Mouse (Mus musculus): Measurements from ENCODE around the gene Cyb5d2.

Gene Cyb5d2

GRCm38 (mm10) chr11:72814188-72814587 lies 18.2 kb upstream of the Cyb5d2 start:
- Histone ChIP-seq H3K4me3 (replicated peaks; ENCODE audit: low read length) (no peak overlapping the region), H3K27me3 (ENCODE audit: insufficient read depth, low read length) (no peaks in the 10 kb centered on the region), H3K4me1 (replicated peaks; ENCODE audit: low read depth, low read length) (0 out of 2 replicates have a peak, but pooled peaks cover 2% of the 10 kb centered on the region), H3K9me3 (ENCODE audit: low read length) (no peaks in the 10 kb centered on the region), H3K36me3 (ENCODE audit: insufficient read depth, low read length) (peaks cover 7% of the 10 kb centered on the region; the same call in 1 of the 2 replicates)
- TF ChIP-seq POU5F1 (IDR thresholded peaks at IDR 0.05; ENCODE audit: borderline replicate concordance, low read length), result no peak
- no peak for TF ChIP-seq NANOG (IDR thresholded peaks at IDR 0.05; ENCODE audit: borderline replicate concordance, low read length)
- TF ChIP-seq CTCF (conservative IDR thresholded peaks at IDR 0.05; ENCODE audit: low read length), result peak; percentile 54

GRCm38 (mm10) chr11:72813687-72814086 lies 17.7 kb upstream of the Cyb5d2 start:
- Histone ChIP-seq H3K4me3 (replicated peaks; ENCODE audit: low read length) (no peak overlapping the region), H3K36me3 (ENCODE audit: insufficient read depth, low read length) (peaks cover 3% of the 10 kb centered on the region; the same call in 1 of the 2 replicates), H3K27me3 (ENCODE audit: insufficient read depth, low read length) (no peaks in the 10 kb centered on the region), H3K9me3 (ENCODE audit: low read length) (no peaks in the 10 kb centered on the region), H3K4me1 (replicated peaks; ENCODE audit: low read depth, low read length) (no peaks in the 10 kb centered on the region)
- no peak for TF ChIP-seq POU5F1 (IDR thresholded peaks at IDR 0.05; ENCODE audit: borderline replicate concordance, low read length)
- TF ChIP-seq CTCF (conservative IDR thresholded peaks at IDR 0.05; ENCODE audit: low read length), result no peak
- no peak for TF ChIP-seq NANOG (IDR thresholded peaks at IDR 0.05; ENCODE audit: borderline replicate concordance, low read length)

GRCm38 (mm10) chr11:72807992-72808391 lies 12.1 kb upstream of the Cyb5d2 start:
- no peaks in the 10 kb centered on the region for H3K9me3 ChIP-seq (ENCODE audit: low read length)
- no peaks in the 10 kb centered on the region for H3K36me3 ChIP-seq (ENCODE audit: insufficient read depth, low read length)
- TF ChIP-seq NANOG (IDR thresholded peaks at IDR 0.05; ENCODE audit: borderline replicate concordance, low read length), result no peak
- no peak for TF ChIP-seq CTCF (conservative IDR thresholded peaks at IDR 0.05; ENCODE audit: low read length)
- no peak for TF ChIP-seq POU5F1 (IDR thresholded peaks at IDR 0.05; ENCODE audit: borderline replicate concordance, low read length)
- no peak overlapping the region for H3K4me3 ChIP-seq (replicated peaks; ENCODE audit: low read length)
- H3K4me1 ChIP-seq (replicated peaks; ENCODE audit: low read depth, low read length), result peaks cover 11% of the 10 kb centered on the region
- H3K27me3 ChIP-seq (ENCODE audit: insufficient read depth, low read length), result no peaks in the 10 kb centered on the region

- H3K4me1 ChIP-seq (replicated peaks; ENCODE audit: low read depth, low read length), result peaks cover 11% of the 10 kb centered on the region
- no peak for TF ChIP-seq CTCF (conservative IDR thresholded peaks at IDR 0.05; ENCODE audit: low read length)
- TF ChIP-seq NANOG (IDR thresholded peaks at IDR 0.05; ENCODE audit: borderline replicate concordance, low read length), result no peak
- TF ChIP-seq POU5F1 (IDR thresholded peaks at IDR 0.05; ENCODE audit: borderline replicate concordance, low read length), result no peak
- H3K4me3 ChIP-seq (replicated peaks; ENCODE audit: low read length), result no peak overlapping the region
- H3K27me3 ChIP-seq (ENCODE audit: insufficient read depth, low read length), result no peaks in the 10 kb centered on the region
- H3K36me3 ChIP-seq (ENCODE audit: insufficient read depth, low read length), result no peaks in the 10 kb centered on the region
- H3K9me3 ChIP-seq (ENCODE audit: low read length), result no peaks in the 10 kb centered on the region
Measured at GRCm38 (mm10) chr11:72806556-72806955, 10.6 kb upstream of the Cyb5d2 start.

GRCm38 (mm10) chr11:72805232-72805631 lies 9.3 kb upstream of the Cyb5d2 start:
- peaks cover 11% of the 10 kb centered on the region for H3K4me1 ChIP-seq (replicated peaks; ENCODE audit: low read depth, low read length)
- H3K9me3 ChIP-seq (ENCODE audit: low read length), result no peaks in the 10 kb centered on the region
- H3K4me3 ChIP-seq (replicated peaks; ENCODE audit: low read length), result no peak overlapping the region
- no peak for TF ChIP-seq POU5F1 (IDR thresholded peaks at IDR 0.05; ENCODE audit: borderline replicate concordance, low read length)
- no peak for TF ChIP-seq CTCF (conservative IDR thresholded peaks at IDR 0.05; ENCODE audit: low read length)
- no peak for TF ChIP-seq NANOG (IDR thresholded peaks at IDR 0.05; ENCODE audit: borderline replicate concordance, low read length)
- no peaks in the 10 kb centered on the region for H3K27me3 ChIP-seq (ENCODE audit: insufficient read depth, low read length)
- no peaks in the 10 kb centered on the region for H3K36me3 ChIP-seq (ENCODE audit: insufficient read depth, low read length)

GRCm38 (mm10) chr11:72804586-72804985 lies 8.6 kb upstream of the Cyb5d2 start:
- Histone ChIP-seq H3K27me3 (ENCODE audit: insufficient read depth, low read length) (no peaks in the 10 kb centered on the region), H3K4me1 (replicated peaks; ENCODE audit: low read depth, low read length) (peaks cover 11% of the 10 kb centered on the region), H3K4me3 (replicated peaks; ENCODE audit: low read length) (no peak overlapping the region), H3K36me3 (ENCODE audit: insufficient read depth, low read length) (no peaks in the 10 kb centered on the region), H3K9me3 (ENCODE audit: low read length) (no peaks in the 10 kb centered on the region)
- no peak for TF ChIP-seq NANOG (IDR thresholded peaks at IDR 0.05; ENCODE audit: borderline replicate concordance, low read length)
- no peak for TF ChIP-seq POU5F1 (IDR thresholded peaks at IDR 0.05; ENCODE audit: borderline replicate concordance, low read length)
- no peak for TF ChIP-seq CTCF (conservative IDR thresholded peaks at IDR 0.05; ENCODE audit: low read length)

- Histone ChIP-seq H3K9me3 (ENCODE audit: low read length) (no peaks in the 10 kb centered on the region), H3K4me1 (replicated peaks; ENCODE audit: low read depth, low read length) (peaks cover 11% of the 10 kb centered on the region), H3K4me3 (replicated peaks; ENCODE audit: low read length) (no peak overlapping the region), H3K27me3 (ENCODE audit: insufficient read depth, low read length) (no peaks in the 10 kb centered on the region), H3K36me3 (ENCODE audit: insufficient read depth, low read length) (no peaks in the 10 kb centered on the region)
- TF ChIP-seq NANOG (IDR thresholded peaks at IDR 0.05; ENCODE audit: borderline replicate concordance, low read length) (no peak), CTCF (conservative IDR thresholded peaks at IDR 0.05; ENCODE audit: low read length) (no peak), POU5F1 (IDR thresholded peaks at IDR 0.05; ENCODE audit: borderline replicate concordance, low read length) (no peak)
Measured at GRCm38 (mm10) chr11:72803038-72803437, 7.1 kb upstream of the Cyb5d2 start.

- Histone ChIP-seq H3K36me3 (ENCODE audit: insufficient read depth, low read length) (no peaks in the 10 kb centered on the region), H3K9me3 (ENCODE audit: low read length) (no peaks in the 10 kb centered on the region), H3K27me3 (ENCODE audit: insufficient read depth, low read length) (no peaks in the 10 kb centered on the region), H3K4me3 (replicated peaks; ENCODE audit: low read length) (no peak overlapping the region), H3K4me1 (replicated peaks; ENCODE audit: low read depth, low read length) (peaks cover 15% of the 10 kb centered on the region)
- TF ChIP-seq NANOG (IDR thresholded peaks at IDR 0.05; ENCODE audit: borderline replicate concordance, low read length) (no peak), CTCF (conservative IDR thresholded peaks at IDR 0.05; ENCODE audit: low read length) (no peak), POU5F1 (IDR thresholded peaks at IDR 0.05; ENCODE audit: borderline replicate concordance, low read length) (no peak)
Measured at GRCm38 (mm10) chr11:72801182-72801581, 5.2 kb upstream of the Cyb5d2 start.

GRCm38 (mm10) chr11:72798112-72798511 lies 2.2 kb upstream of the Cyb5d2 start:
- no peaks in the 10 kb centered on the region for H3K36me3 ChIP-seq (ENCODE audit: insufficient read depth, low read length)
- peaks cover 17% of the 10 kb centered on the region for H3K4me1 ChIP-seq (replicated peaks; ENCODE audit: low read depth, low read length)
- no peaks in the 10 kb centered on the region for H3K9me3 ChIP-seq (ENCODE audit: low read length)
- H3K4me3 ChIP-seq (replicated peaks; ENCODE audit: low read length), result no peak overlapping the region
- no peak for TF ChIP-seq POU5F1 (IDR thresholded peaks at IDR 0.05; ENCODE audit: borderline replicate concordance, low read length)
- TF ChIP-seq CTCF (conservative IDR thresholded peaks at IDR 0.05; ENCODE audit: low read length), result no peak
- no peak for TF ChIP-seq NANOG (IDR thresholded peaks at IDR 0.05; ENCODE audit: borderline replicate concordance, low read length)
- H3K27me3 ChIP-seq (ENCODE audit: insufficient read depth, low read length), result no peaks in the 10 kb centered on the region

All from E14TG2a.4 (cell line).